Mouse (Mus musculus): Measurements from ENCODE around the gene Gm10642.

DNA sequence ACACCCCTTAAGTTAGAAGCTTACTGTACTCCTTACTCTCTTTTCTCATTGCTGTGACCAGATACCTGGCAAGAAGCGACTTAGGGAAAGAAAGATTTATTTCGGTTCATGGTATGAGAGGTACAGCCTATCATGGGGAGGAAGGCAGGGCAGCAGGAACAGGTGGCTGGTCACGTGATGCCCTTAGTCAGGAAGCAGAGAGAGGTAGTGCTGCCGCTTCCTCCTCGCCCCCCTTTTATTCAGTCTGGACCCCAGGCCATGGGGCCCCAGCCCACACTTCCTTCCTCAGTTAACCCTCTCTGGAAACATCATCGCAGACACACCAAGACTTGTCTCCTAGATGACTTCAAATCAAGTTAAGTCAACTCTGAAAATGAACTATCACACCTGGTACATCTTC is 15.2 kb downstream of the Gm10642 start:
- no peak for TF ChIP-seq CTCF (IDR thresholded peaks at IDR 0.05; ENCODE audit: low read depth)
- no peak for TF ChIP-seq EP300 (IDR thresholded peaks at IDR 0.05; ENCODE audit: low read depth)

All from liver, embryonic 14.5 days (tissue).